Mouse (Mus musculus) ES-E14 (cell line): ENCODE data around the gene Eid2b. TPM values are rescaled to one million over a fixed set of nuclear protein-coding genes. Genes with fewer than 3 reads are reported as not detected.

Experiments
- DNase-seq: peaks from one replicate; pipeline ENCODE4 v3.0.0-alpha.2; 2013; ENCODE audit warnings: low read depth, low spot score
- H3K27ac ChIP-seq: 2 replicates; pipeline ENCODE4 v1.5.1; 2012; ENCODE audit warnings: low read depth, mild to moderate bottlenecking, low read length, moderate library complexity, mixed read lengths; ENCODE audit not compliant: poor library complexity, insufficient read depth, severe bottlenecking
- H3K36me3 ChIP-seq: 2 replicates; pipeline ENCODE4 v1.6.1; 2012; ENCODE audit warnings: mild to moderate bottlenecking, low read length, moderate library complexity, mixed read lengths; ENCODE audit not compliant: control insufficient read depth, poor library complexity, insufficient read depth, severe bottlenecking
- H3K4me1 ChIP-seq, 2 experiments: fragments of 150-350 bp in 1 of 2; sonication (generic) in 1 of 2; 2 replicates each; pipeline ENCODE4 v1.6.1; 2012; ENCODE audit warnings: low read length in 2 of 2, mild to moderate bottlenecking in 1 of 2, mixed read lengths in 1 of 2; ENCODE audit not compliant: control insufficient read depth in 2 of 2, insufficient read depth in 2 of 2, poor library complexity in 1 of 2
- H3K4me3 ChIP-seq, 2 experiments: fragments of 150-350 bp in 1 of 2; sonication (generic) in 1 of 2; 2 replicates each; pipeline ENCODE4 v1.5.1; 2012; ENCODE audit warnings: low read length in 2 of 2, low read depth in 1 of 2, mild to moderate bottlenecking in 1 of 2, mixed read lengths in 1 of 2; ENCODE audit not compliant: insufficient read depth in 1 of 2, poor library complexity in 1 of 2, severe bottlenecking in 1 of 2
- H3K9ac ChIP-seq: 2 replicates; pipeline ENCODE4 v1.6.1; 2012; ENCODE audit warnings: low read depth, mild to moderate bottlenecking, low read length, mixed read lengths; ENCODE audit not compliant: poor library complexity, insufficient read depth, severe bottlenecking
- H3K9me3 ChIP-seq: fragments of 150-350 bp; sonication (generic); 2 replicates; pipeline ENCODE4 v1.6.1; 2012; ENCODE audit warnings: low read depth, mild to moderate bottlenecking, low read length; ENCODE audit not compliant: control insufficient read depth, insufficient read depth
- CHD2 ChIP-seq: IDR thresholded peaks from 2 replicates; pipeline ENCODE4 v1.6.1; 2014; ENCODE audit warnings: mild to moderate bottlenecking, low read depth, low read length, inconsistent platforms
- HCFC1 ChIP-seq: IDR thresholded peaks from 2 replicates; pipeline ENCODE4 v1.6.1; 2012; ENCODE audit warnings: low read length, inconsistent platforms, borderline replicate concordance; ENCODE audit not compliant: insufficient read depth
- MAFK ChIP-seq: IDR thresholded peaks from 2 replicates; pipeline ENCODE4 v1.6.1; 2014; ENCODE audit warnings: mild to moderate bottlenecking, low read depth, low read length, inconsistent platforms; ENCODE audit not compliant: insufficient read depth
- ZC3H11A ChIP-seq: IDR thresholded peaks from 2 replicates; pipeline ENCODE4 v1.6.1; 2012; ENCODE audit warnings: low read depth, mild to moderate bottlenecking, inconsistent platforms, low read length, borderline replicate concordance
- ZNF384 ChIP-seq: IDR thresholded peaks from 2 replicates; pipeline ENCODE4 v1.6.1; 2012; ENCODE audit warnings: low read depth, low read length, inconsistent platforms
- in situ Hi-C, 2 experiments: fragments of 600-800 bp; cut with MboI; formaldehyde crosslinking; loops; one replicate each; pipeline ENCODE4 v1.15.1; 2025; ENCODE audit warnings: low sequenced_read_pairs in 2 of 2, inconsistent platforms in 1 of 2; ENCODE audit not compliant: unreplicated experiment in 2 of 2
- total RNA-seq: library from RNA; depleted of rRNA; stranded (reverse); fragments of 300-350 nt; gene quantifications from 2 replicates; pipeline ENCODE4 v1.2.3, GENCODE M21; 2012; rRNA removed

Gene Eid2b
- total RNA-seq, 1 experiment, result 4.6 TPM

- Histone ChIP-seq H3K4me3 (no peak overlapping the region), H3K36me3 (peaks cover 69% of the 10 kb centered on the region), H3K4me1 (peaks cover 0 to 12% of the 10 kb centered on the region in 2 experiments; a peak in 1 of 4 replicates), H3K27ac (no peak overlapping the region), H3K9me3 (no peaks in the 10 kb centered on the region), H3K9ac (no peak overlapping the region)
- in situ Hi-C loops, result no loop called here
- no peak for DNase-seq
- TF ChIP-seq HCFC1, result no peak
- TF ChIP-seq CHD2, result no peak
- TF ChIP-seq ZNF384, result no peak
- TF ChIP-seq ZC3H11A, result no peak
- no peak for TF ChIP-seq MAFK
These were observed 50.7 kb downstream of the Eid2b start for GRCm38 (mm10) chr7:28328260-28328659.

Other genes starting within 250 kb of the Eid2b start
- 211 and 287 TPM in 2 replicates for gene Psmc4, start 227.6 kb upstream of the Eid2b start, total RNA-seq
- gene Fcgbp, start 206.5 kb upstream of the Eid2b start, total RNA-seq, result 0.85 and 1.2 TPM in 2 replicates
- 0.85 and 1.4 TPM in 2 replicates for gene 9530053A07Rik, start 148.3 kb upstream of the Eid2b start, total RNA-seq
- gene Fbl, start 108.0 kb upstream of the Eid2b start, total RNA-seq, result 150 and 189 TPM in 2 replicates
- gene Dyrk1b, start 98.3 kb upstream of the Eid2b start, total RNA-seq, result 3.9 and 6.3 TPM in 2 replicates
- gene Eid2, start 9.9 kb upstream of the Eid2b start, total RNA-seq, result 15.3 and 18.5 TPM in 2 replicates
- gene Selenov, start 13.4 kb downstream of the Eid2b start, total RNA-seq, result 0.16 and 0.58 TPM in 2 replicates
- 4.1 and 17.4 TPM in 2 replicates for gene Dll3, start 24.5 kb downstream of the Eid2b start, total RNA-seq
- 124 and 159 TPM in 2 replicates for gene Timm50, start 34.3 kb downstream of the Eid2b start, total RNA-seq
- 83.7 and 87.8 TPM in 2 replicates for gene Supt5, start 61.0 kb downstream of the Eid2b start, total RNA-seq
- 1,678 and 1,740 TPM in 2 replicates for gene Rps16, start 72.9 kb downstream of the Eid2b start, total RNA-seq
- 15.0 TPM in 2 replicates for gene Plekhg2, start 94.9 kb downstream of the Eid2b start, total RNA-seq
- 3.9 and 5.0 TPM in 2 replicates for gene Zfp36, start 102.5 kb downstream of the Eid2b start, total RNA-seq
- 34.8 and 50.8 TPM in 2 replicates for gene Med29, start 115.0 kb downstream of the Eid2b start, total RNA-seq
- 74.5 and 83.9 TPM in 2 replicates for gene Paf1, start 115.2 kb downstream of the Eid2b start, total RNA-seq
- 12.7 and 17.2 TPM in 2 replicates for gene Gmfg, start 159.7 kb downstream of the Eid2b start, total RNA-seq
- gene Lrfn1, start 174.2 kb downstream of the Eid2b start, total RNA-seq, result 17.1 and 32.6 TPM in 2 replicates
- not detected in 2 replicates for gene Ifnl2, start 232.7 kb downstream of the Eid2b start, total RNA-seq
- gene Ifnl3, start 245.1 kb downstream of the Eid2b start, total RNA-seq, result not detected in 2 replicates